Mouse (Mus musculus) kidney, postnatal 10 days (tissue): ENCODE data around the gene Zfp869.
"Not testable (repeated sequence)": the region's sequence is repeated elsewhere in the genome, so short reads cannot be mapped to it uniquely, and the experiment has no call there.

ENCODE experiments used
- DNase-seq: peaks from one replicate; pipeline ENCODE4 v3.0.0; 2021; ENCODE audit warnings: mixed read lengths

Gene Zfp869

DNA sequence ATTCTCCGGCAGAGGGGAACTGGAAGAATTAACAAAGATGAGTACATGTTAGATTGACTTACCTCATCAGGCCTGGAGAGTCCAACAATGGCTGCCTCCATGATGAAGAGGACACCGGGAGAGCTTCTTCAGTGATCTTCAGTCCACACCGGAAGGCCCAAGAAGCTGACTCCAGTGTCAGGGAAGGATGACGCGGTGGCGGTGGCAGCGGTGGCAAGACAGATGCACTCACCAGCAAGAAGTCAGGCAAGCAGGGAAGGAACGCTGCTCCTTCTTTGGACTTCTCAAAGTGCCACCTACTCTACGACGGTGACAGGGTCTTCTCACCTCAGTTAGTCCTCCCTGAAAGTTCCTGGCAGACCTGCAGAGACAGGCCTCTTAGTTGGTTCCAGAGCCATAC, at the start of gene Zfp869:
Zfp869 (minus strand) TSS at position 101 of the 400 bp plus-strand sequence.
- DNase-seq = not testable (repeated sequence)

DNA sequence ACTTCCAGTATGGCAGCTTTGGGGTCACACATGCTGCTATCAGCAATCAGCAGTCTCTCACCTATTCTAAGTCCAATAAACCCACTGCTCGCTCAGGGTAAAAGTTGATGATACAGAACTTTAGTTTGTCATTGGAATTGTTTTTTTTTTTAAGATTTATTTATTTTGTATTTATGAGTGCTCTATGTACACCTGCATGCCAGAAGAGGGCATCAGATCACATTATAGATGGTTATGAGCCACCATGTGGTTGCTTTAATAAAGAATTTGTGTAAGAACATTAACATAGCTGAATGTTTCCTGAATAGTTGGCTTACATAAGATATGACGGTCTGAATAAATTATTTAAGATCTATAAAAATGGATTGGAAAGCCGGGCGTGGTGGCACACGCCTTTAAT, 47.8 kb upstream of the Zfp869 start:
- DNase-seq = no peak

DNA sequence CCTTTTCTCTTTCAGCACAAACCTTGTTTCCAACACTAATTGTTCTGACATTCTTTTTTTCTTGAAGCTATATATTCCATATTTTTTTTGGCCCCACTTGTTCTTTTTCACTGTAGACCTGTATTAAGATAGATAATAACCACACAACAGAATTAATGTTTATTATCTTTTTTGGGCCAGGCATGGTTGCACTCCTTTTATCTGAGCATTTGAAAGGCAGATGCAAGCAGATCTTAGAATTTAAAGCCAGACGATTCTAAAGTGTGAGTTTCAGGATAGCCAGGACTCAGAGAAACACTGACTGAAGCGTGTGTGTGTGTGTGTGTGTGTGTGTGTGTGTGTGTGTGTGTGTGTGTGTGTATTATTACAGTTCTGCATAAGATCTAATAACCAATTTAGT, 41.9 kb upstream of the Zfp869 start:
- no peak for DNase-seq

DNA sequence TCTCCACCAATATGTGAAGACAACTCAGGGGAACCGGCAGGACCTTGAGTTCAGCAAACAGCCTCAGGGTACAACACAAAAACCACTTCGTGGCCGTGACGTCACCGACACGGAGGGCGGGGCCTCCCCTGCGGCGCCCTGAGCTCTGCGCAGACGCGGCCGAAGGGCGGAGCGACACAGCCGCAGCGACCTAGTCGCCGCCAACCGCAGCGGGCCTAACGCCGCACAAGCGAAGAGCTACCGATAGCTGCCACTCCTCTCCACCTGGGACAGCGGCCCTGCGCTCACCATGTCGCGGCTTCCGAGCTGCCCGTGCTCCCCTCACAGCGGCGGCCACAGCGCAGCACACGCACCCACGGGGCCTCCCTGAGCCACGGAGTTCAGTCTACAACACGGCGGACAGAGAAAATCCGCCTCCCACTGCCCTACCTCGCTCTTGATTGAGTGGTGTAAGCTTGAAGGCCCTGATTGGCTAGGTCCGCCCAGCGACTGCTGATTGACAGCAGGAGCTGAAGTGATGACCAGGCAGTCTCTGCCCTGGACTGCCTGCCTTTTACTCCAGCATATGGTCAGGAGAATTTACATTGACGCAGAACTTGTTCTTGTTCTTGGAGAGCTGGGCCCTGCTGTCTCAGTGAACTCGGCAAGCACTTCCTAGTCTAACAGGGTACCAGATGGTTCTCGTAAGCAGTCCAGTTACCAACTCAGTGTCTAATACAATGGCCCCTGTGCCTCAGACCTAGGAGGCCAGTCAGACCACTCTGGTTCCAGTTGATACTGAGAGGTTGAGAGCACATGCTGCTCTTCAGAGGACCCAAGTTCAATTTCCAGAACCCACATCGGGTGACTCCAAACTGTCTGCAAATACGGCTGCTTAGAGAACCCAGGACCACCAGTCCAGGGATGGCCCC, 39.3 kb upstream of the Zfp869 start, which contains the start of gene Zfp963:
Zfp963 (minus strand) TSS at position 427 of the 911 bp plus-strand sequence.
- peak; percentile 98 for DNase-seq

DNA sequence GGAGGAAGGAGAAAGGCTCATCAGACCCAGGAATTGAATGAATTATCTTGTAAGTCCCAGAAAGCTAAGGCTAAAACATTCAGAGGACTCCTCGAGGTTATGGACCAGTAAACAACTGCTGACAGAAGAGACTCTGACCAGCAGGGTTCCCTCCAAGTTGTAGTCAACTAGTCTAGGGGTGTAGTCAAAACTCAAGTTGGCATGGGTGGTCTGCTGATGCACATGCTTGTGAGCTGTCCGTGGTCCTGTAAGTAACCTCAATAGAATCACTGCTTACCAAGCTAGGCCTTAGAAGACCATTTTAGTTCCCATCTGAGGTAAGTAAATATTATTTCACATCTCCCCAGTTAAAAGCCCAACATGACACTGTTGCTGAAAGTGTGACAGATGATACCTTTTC, 30.7 kb upstream of the Zfp869 start:
- peak; percentile 16 for DNase-seq

DNA sequence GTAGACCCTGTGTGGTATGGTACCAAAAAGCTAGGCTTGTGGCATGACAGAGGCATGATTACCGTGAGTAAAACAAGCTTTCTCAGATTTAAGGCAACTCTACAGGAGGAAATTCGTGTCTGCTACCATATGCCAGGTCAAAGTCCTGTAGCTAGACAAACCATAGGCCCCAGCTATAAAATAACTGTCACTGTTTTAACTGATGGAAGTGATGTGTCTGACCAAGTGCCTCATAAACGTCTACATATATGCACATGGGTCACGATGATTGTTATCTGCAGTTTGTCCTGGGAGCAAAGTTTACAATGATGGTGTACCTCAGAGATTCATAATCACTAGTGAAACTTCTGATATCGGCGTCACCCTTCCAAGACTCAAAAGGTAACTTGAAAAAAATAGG, 30.2 kb upstream of the Zfp869 start:
- no peak for DNase-seq

DNA sequence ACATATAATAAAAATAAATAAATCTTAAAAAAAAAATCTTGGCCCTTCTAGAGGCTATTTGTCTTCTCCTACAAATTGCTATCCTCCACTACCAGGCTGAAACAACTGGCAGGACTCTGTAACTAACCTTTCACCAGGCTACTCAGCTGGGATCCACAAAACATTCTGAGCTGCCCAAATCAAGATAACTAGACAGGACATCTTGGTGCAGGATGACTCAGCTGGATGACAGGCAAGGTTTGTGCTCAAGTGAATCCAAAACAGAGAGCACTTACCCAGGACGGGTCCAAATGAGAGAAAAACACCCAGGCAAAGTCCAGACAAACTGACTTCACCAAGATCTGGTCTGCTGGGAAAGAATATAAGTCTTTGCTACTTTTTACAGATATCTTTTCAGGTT, 25.0 kb upstream of the Zfp869 start:
- DNase-seq = no peak

DNA sequence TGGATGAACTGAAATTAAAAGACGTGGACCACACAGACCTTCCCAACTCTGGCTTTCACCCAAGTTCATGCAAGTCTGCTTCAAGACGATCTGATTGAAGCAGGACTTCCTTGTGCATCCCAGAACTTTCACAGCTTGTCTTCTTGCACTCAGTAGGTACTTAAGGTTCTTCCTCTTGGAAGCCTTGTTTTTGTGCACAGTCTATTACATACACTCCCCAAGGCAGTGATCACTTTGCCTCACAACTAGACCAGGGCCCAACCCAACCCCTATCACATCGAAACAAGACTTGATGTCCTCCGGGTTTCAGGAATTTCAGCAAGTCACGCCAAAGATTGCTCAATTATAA, 6.7 kb upstream of the Zfp869 start:
- peak; percentile 13 for DNase-seq

DNA sequence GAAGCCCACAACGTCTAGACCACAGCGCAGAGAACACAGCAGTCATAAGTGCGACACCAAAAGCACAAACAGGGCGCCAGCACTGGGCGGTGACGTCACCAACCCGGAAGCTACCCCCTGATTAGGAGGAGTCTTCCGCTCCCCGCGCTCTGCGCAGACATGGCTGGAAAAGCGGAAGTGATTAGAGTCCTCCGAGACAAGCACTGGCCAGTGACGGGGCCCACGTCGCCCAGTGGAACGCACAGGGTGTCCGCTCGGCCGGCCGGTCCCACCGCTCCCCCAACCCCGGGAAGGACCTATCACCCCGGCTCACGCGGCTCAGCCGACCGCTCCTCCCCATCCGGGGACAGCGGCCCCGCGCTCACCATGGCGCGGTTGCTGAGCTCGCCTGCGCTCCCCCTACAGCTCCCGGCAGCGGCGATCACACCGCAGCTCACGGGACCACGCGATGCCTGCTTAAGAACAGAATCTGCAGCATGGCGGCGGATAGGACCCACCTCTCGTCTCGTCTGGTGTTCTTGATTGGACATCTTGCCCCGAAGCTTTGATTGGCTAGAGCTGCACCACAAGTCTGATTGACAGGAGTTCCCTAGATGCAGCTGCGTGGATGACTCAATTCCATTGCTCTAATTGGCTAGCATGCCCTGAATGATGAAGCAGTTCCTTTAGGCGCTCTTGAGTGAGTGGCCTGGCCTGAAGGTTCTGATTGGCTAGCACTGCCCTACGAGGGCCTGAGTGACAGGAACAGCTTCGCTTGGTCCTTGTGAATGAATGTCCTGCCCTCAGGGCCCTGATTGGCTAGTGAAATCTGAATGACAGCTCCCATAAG, 6.1 kb upstream of the Zfp869 start:
- peak; percentile 97 for DNase-seq

DNA sequence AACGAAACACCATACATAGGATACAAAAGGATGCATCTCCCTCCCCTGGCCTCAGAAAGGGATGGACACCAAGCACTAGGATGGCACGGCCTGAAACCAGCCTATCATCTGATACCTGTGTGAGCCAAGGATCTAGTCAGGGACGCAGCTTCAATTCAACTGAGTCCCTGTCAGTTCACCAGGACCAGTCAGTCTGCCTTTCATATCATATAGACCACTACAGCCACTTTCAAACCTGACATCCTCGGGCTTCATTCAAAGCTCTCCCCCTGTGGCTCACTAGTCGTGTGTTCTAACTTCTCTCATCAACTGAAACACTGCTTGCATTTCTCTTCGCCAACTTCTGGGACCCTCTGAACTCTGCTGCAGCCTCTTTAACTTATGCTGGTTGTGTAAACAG, 4.8 kb upstream of the Zfp869 start:
- no peak for DNase-seq

DNA sequence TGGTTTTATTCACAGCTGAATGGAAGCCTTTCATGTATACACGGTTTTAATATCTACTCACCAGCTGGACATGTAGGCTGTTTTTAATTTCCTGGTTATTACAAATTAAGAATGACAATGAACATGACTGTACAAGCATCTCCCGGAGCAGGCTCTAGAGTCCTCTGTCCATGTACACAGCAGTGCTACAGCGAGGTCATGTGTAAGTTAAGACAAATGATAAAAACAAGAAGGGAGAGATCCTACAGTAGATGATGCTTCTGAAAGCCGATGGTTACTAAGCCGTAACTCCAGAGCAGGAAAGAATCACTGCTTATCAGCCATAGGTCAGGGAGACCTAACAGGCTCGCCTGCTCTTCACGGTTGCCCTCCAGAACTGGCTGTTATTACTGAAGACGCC, 3.0 kb upstream of the Zfp869 start:
- DNase-seq = no peak

DNA sequence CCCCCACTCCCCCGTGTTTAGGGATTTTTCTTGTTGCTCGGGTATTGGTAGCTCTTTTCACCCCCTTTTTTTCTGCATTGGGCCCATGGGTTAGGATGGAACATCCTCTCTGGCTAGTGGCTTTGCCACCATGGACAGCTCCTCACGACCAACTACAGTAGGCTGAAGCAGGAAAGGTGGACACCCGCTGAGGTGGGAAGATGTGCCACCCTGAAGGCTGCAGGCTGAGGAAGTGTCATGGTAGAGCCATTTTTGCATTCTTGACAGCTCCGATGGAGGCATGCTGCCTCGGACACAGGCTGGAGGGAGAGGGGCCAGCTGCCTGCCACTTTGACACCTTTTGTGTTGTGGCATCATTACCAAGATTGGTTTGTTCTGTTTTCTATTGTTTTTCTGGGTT, 8.7 kb downstream of the Zfp869 start:
- DNase-seq = no peak

DNA sequence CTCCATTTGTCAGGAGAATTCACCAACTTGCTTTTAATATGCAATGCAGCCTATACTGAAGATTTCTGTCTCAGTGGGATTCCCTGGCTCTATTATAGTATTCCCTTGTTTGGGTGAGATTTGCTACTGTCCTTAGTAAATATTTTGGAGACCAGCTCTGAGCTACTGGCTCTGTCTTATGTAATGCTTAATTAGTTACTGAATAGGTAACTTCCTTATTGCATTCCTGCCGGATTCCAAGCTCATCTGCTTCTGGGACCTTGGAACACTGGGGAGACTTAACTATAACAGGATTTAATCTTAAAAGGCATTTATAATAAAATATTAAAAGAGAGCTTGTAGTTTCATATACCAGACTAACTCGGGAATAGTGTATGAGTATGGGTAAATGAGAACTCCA, 45.5 kb downstream of the Zfp869 start:
- DNase-seq = not testable (repeated sequence)

DNA sequence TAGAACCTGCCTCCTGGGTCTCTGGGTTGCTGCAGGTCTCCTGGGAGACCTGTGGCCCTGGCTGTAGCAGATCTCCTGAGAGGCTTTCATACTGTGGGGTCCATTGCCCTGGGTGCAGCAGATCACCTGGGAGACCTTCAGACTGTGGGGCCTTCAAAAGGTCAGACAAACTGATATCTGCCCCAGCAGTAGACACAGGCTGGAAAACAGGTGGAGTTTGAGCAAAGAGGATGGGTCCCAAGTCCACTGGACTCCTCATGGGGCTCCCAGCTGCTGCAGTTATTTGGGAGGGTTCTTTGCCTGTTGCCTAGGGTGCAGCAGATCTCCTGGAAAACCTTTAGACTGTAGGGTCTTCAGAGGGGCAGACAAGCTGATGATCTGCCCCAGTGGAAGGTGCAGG, 49.2 kb downstream of the Zfp869 start:
- DNase-seq = no peak
